Mouse (Mus musculus) embryonic facial prominence, embryonic 14.5 days (tissue): ENCODE data around the gene Cul5. TPM values are rescaled to one million over a fixed set of nuclear protein-coding genes. Genes with fewer than 3 reads are reported as not detected.

Experiments used
- ATAC-seq: fragments of 200-750 bp; cut with Nextera tagmentation; 2 replicates; pipeline ENCODE4 v1.8.0; 2017; ENCODE audit warnings: low read depth, moderate number of reproducible peaks, moderate TSS enrichment
- DNase-seq: peaks from one replicate; pipeline ENCODE4 v3.0.0-alpha.2; 2015; ENCODE audit warnings: low spot score
- H3K27ac ChIP-seq: fragments of 300-500 bp; sonication (generic); replicated peaks from 2 replicates; pipeline ENCODE4 v1.5.1; 2014; ENCODE audit warnings: low read depth, mild to moderate bottlenecking, low read length, moderate library complexity
- H3K27me3 ChIP-seq: fragments of 300-500 bp; sonication (generic); replicated peaks from 2 replicates; pipeline ENCODE4 v1.6.1; 2014; ENCODE audit warnings: low read length; ENCODE audit not compliant: control insufficient read depth, insufficient read depth
- H3K36me3 ChIP-seq: fragments of 300-500 bp; sonication (generic); 2 replicates; pipeline ENCODE4 v1.6.1; 2014; ENCODE audit warnings: low read length, mixed read lengths; ENCODE audit not compliant: control insufficient read depth, insufficient read depth
- H3K4me1 ChIP-seq: fragments of 300-500 bp; sonication (generic); 2 replicates; pipeline ENCODE4 v1.6.1; 2014; ENCODE audit warnings: antibody characterized with exemption, low read length; ENCODE audit not compliant: control insufficient read depth, insufficient read depth
- H3K4me2 ChIP-seq: fragments of 300-500 bp; sonication (generic); 2 replicates; pipeline ENCODE4 v1.6.1; 2014; ENCODE audit warnings: low read depth, mild to moderate bottlenecking, low read length, moderate library complexity, mixed read lengths
- H3K4me3 ChIP-seq: fragments of 300-500 bp; sonication (generic); 2 replicates; pipeline ENCODE4 v1.5.1; 2014; ENCODE audit warnings: low read depth, mild to moderate bottlenecking, low read length
- H3K9ac ChIP-seq: fragments of 300-500 bp; sonication (generic); 2 replicates; pipeline ENCODE4 v1.6.1; 2014; ENCODE audit warnings: low read depth, mild to moderate bottlenecking, low read length, moderate library complexity, mixed read lengths
- H3K9me3 ChIP-seq: fragments of 300-500 bp; sonication (generic); 2 replicates; pipeline ENCODE4 v1.6.1; 2016; ENCODE audit warnings: low read length; ENCODE audit not compliant: control insufficient read depth
- WGBS: fragments of 180-500 bp; shearing (Covaris S2); extraction: QIAGEN DNeasy Blood & Tissue Kit; methylation state at CpG from one replicate; pipeline ENCODE4 v1.1.7; 2014; 5-methylcytosine and 5-hydroxymethylcytosine counted together
- polyA plus RNA-seq: library from polyadenylated mRNA; unstranded; fragments of >200 nt; fragmentation: Nextera tagmentation; extraction: Ambion mirVana; gene quantifications from 2 replicates; pipeline ENCODE4 v1.2.1, GENCODE M21; 2014

Gene Cul5
- polyA plus RNA-seq, 1 experiment from 2014 or later: 41.2 TPM

GRCm38 (mm10) chr9:53614286-53614685 is 55.5 kb downstream of the Cul5 start:
- no peak overlapping the region for H3K9ac ChIP-seq
- H3K9me3 ChIP-seq: no peaks in the 10 kb centered on the region
- no peak overlapping the region for H3K27ac ChIP-seq
- ATAC-seq (no peak), DNase-seq (no peak)
- 83% methylated on average over 4 of the region's 4 CpGs for WGBS
- no peaks in the 10 kb centered on the region for H3K27me3 ChIP-seq
- no peaks in the 10 kb centered on the region; the same call in 1 of the 2 replicates for H3K4me1 ChIP-seq
- peaks cover 36% of the 10 kb centered on the region; the same call in 1 of the 2 replicates for H3K36me3 ChIP-seq
- no peak overlapping the region for H3K4me2 ChIP-seq
- H3K4me3 ChIP-seq: no peak overlapping the region

GRCm38 (mm10) chr9:53609968-53610781 is 59.6 kb downstream of the Cul5 start, which contains the start of gene Acat1:
Acat1 (minus strand) TSS chr9:53610382.
- Histone ChIP-seq H3K9ac (peak within 1 kb of the TSS; percentile 82), H3K36me3 (peaks cover 5% of the 10 kb centered on the region; the same call in 1 of the 2 replicates), H3K27ac (peak within 1 kb of the TSS; percentile 67), H3K9me3 (no peaks in the 10 kb centered on the region), H3K4me3 (peak within 1 kb of the TSS; percentile 65), H3K4me1 (peaks cover 5% of the 10 kb centered on the region; the same call in 1 of the 2 replicates), H3K27me3 (no peaks in the 10 kb centered on the region), H3K4me2 (peak within 1 kb of the TSS; percentile 72)
- ATAC-seq (peak; percentile 98), DNase-seq (peak; percentile 95)
- WGBS: 4% methylated on average over 33 of the region's 52 CpGs

- H3K36me3 ChIP-seq: no peaks in the 10 kb centered on the region
- H3K4me3 ChIP-seq: peak overlapping the region; percentile 65
- DNase-seq (no peak), ATAC-seq (no peak)
- no peaks in the 10 kb centered on the region for H3K27me3 ChIP-seq
- no peaks in the 10 kb centered on the region for H3K9me3 ChIP-seq
- 71% methylated on average over 12 of the region's 12 CpGs for WGBS
- H3K4me2 ChIP-seq: peak overlapping the region; percentile 72
- H3K9ac ChIP-seq: peak overlapping the region; percentile 82
- peak overlapping the region; percentile 67 for H3K27ac ChIP-seq
- H3K4me1 ChIP-seq: peaks cover 5% of the 10 kb centered on the region; the same call in 1 of the 2 replicates
Measured at GRCm38 (mm10) chr9:53609306-53609967, 60.4 kb downstream of the Cul5 start.

- no peak for DNase-seq
- no peak overlapping the region for H3K27ac ChIP-seq
- no peaks in the 10 kb centered on the region for H3K36me3 ChIP-seq
- H3K9me3 ChIP-seq: no peaks in the 10 kb centered on the region
- H3K27me3 ChIP-seq: no peaks in the 10 kb centered on the region
- 95% methylated on average over 4 of the region's 4 CpGs for WGBS
- ATAC-seq: no peak
- H3K9ac ChIP-seq: no peak overlapping the region
- H3K4me1 ChIP-seq: peaks cover 5% of the 10 kb centered on the region; the same call in 1 of the 2 replicates
- no peak overlapping the region for H3K4me2 ChIP-seq
- H3K4me3 ChIP-seq: no peak overlapping the region
Measured at GRCm38 (mm10) chr9:53607816-53608215, 62.0 kb downstream of the Cul5 start.

- Histone ChIP-seq H3K4me1 (peaks cover 5% of the 10 kb centered on the region; the same call in 1 of the 2 replicates), H3K9me3 (no peaks in the 10 kb centered on the region), H3K9ac (no peak overlapping the region), H3K4me3 (no peak overlapping the region), H3K36me3 (peaks cover 2% of the 10 kb centered on the region; the same call in 1 of the 2 replicates), H3K27me3 (no peaks in the 10 kb centered on the region), H3K4me2 (no peak overlapping the region), H3K27ac (no peak overlapping the region)
- ATAC-seq (no peak), DNase-seq (no peak)
- WGBS: 79% methylated on average over 3 of the region's 3 CpGs
Measured at GRCm38 (mm10) chr9:53607192-53607591, 62.6 kb downstream of the Cul5 start.

GRCm38 (mm10) chr9:53604954-53605353 is 64.9 kb downstream of the Cul5 start:
- Histone ChIP-seq H3K27me3 (no peaks in the 10 kb centered on the region), H3K9ac (no peak overlapping the region), H3K4me3 (no peak overlapping the region), H3K4me2 (no peak overlapping the region), H3K27ac (no peak overlapping the region), H3K36me3 (peaks cover 9% of the 10 kb centered on the region), H3K4me1 (peaks cover 5% of the 10 kb centered on the region; the same call in 1 of the 2 replicates), H3K9me3 (no peaks in the 10 kb centered on the region)
- 100% methylated on average over 5 of the region's 5 CpGs for WGBS
- DNase-seq (no peak), ATAC-seq (no peak)

GRCm38 (mm10) chr9:53603849-53604248 is 66.0 kb downstream of the Cul5 start:
- Histone ChIP-seq H3K36me3 (peaks cover 9% of the 10 kb centered on the region), H3K4me1 (0 out of 2 replicates have a peak, but pooled peaks cover under 1% of the 10 kb centered on the region), H3K4me2 (no peak overlapping the region), H3K9me3 (no peaks in the 10 kb centered on the region), H3K27ac (no peak overlapping the region), H3K27me3 (no peaks in the 10 kb centered on the region), H3K9ac (no peak overlapping the region), H3K4me3 (no peak overlapping the region)
- 87% methylated on average over 3 of the region's 3 CpGs for WGBS
- no peak for ATAC-seq
- DNase-seq: no peak

- DNase-seq: peak; percentile 65
- Histone ChIP-seq H3K4me3 (no peak overlapping the region), H3K27me3 (no peaks in the 10 kb centered on the region), H3K9me3 (no peaks in the 10 kb centered on the region), H3K36me3 (peaks cover 9% of the 10 kb centered on the region), H3K4me2 (no peak overlapping the region), H3K9ac (no peak overlapping the region), H3K27ac (no peak overlapping the region), H3K4me1 (no peaks in the 10 kb centered on the region)
- WGBS: 74% methylated on average over 1 of the region's 1 CpGs
- ATAC-seq: no peak
Measured at GRCm38 (mm10) chr9:53603384-53603783, 66.4 kb downstream of the Cul5 start.
